In the genomic region with DNA sequence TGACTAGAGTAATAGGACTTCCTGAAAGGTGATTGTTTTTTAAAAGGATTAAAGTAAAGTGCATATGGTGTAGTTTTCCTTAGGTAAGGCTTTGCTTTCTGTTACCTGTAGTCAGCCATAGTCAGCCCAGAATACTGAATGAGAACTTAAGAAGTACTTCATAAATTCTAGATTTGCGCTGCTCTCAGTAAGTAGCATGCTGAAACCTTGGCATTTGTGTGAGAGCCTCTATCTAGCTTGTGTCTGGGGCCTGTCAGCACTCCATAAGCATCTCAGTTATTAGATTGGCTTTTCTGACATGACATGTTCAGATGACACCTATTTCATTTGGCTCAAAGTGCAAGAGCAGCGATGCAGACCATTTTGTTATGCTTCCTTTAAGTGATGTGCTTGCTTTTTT, we compare ENCODE assay signal across 31 mouse cellular contexts.
"Had no signal": no experiment of that assay in that cellular context is flagged by ENCODE, and none has a peak within 500 bp of the region (broad histone marks: within the 10 kb centered on the region; RNA-seq: fewer than 3 reads in every experiment).

No protein-coding gene starts in this region.

- H3K27me3 ChIP-seq: limb, embryonic 12.5 days; limb, embryonic 13.5 days; limb, embryonic 15.5 days; liver, embryonic 12.5 days; liver, embryonic 13.5 days; liver, embryonic 15.5 days; lung, embryonic 15.5 days; megakaryocyte, embryonic 14.5 days; midbrain, embryonic 12.5 days; midbrain, embryonic 15.5 days; neural tube, embryonic 12.5 days had no signal

- H3K4me2 ChIP-seq: limb, embryonic 12.5 days; limb, embryonic 13.5 days; limb, embryonic 15.5 days; liver, embryonic 11.5 days; liver, embryonic 12.5 days; liver, embryonic 13.5 days; liver, embryonic 15.5 days; lung, embryonic 14.5 days; lung, embryonic 15.5 days; midbrain, embryonic 12.5 days; midbrain, embryonic 15.5 days; neural tube, embryonic 12.5 days had no signal

- H3K9me3 ChIP-seq: limb, embryonic 15.5 days; liver, embryonic 12.5 days; liver, embryonic 13.5 days; liver, embryonic 15.5 days; lung, embryonic 15.5 days; megakaryocyte, embryonic 14.5 days; midbrain, embryonic 15.5 days had no signal

- H3K4me3 ChIP-seq: left cerebral cortex, adult 2 months; limb, embryonic 10.5 days; limb, embryonic 12.5 days; limb, embryonic 13.5 days; limb, embryonic 15.5 days; liver, embryonic 12.5 days; liver, embryonic 13.5 days; liver, embryonic 15.5 days; lung, embryonic 15.5 days; megakaryocyte, embryonic 14.5 days; midbrain, embryonic 10.5 days; midbrain, embryonic 12.5 days; midbrain, embryonic 15.5 days; myocyte; neural tube, embryonic 12.5 days had no signal

- H3K36me3 ChIP-seq: midbrain, embryonic 15.5 days had no signal

- ATAC-seq: liver, embryonic 12.5 days; liver, postnatal 0 days; lung, postnatal 0 days; midbrain, embryonic 15.5 days; midbrain, embryonic 16.5 days had no signal

- H3K27ac ChIP-seq: left cerebral cortex, adult 2 months; limb, embryonic 10.5 days; limb, embryonic 12.5 days; limb, embryonic 13.5 days; limb, embryonic 15.5 days; liver, embryonic 12.5 days; liver, embryonic 13.5 days; liver, embryonic 14.5 days; liver, embryonic 15.5 days; lung, embryonic 15.5 days; macrophage; midbrain, embryonic 10.5 days; midbrain, embryonic 12.5 days; midbrain, embryonic 15.5 days; neural tube, embryonic 12.5 days had no signal

- DNase-seq: left cerebral cortex, postnatal 4 days; liver; liver, embryonic 13.5 days; liver, postnatal 0 days; lung, adult 18-20 months; lung, adult 2 months; lung, embryonic 14.5 days; lung, postnatal 10 days; lung, postnatal 14 days; lung, postnatal 36 days; lung, postnatal 4 days; midbrain, embryonic 14.5 days had no signal

- H3K9ac ChIP-seq: limb, embryonic 12.5 days; limb, embryonic 13.5 days; limb, embryonic 15.5 days; liver, embryonic 12.5 days; liver, embryonic 13.5 days; liver, embryonic 14.5 days; liver, embryonic 15.5 days; liver, postnatal 0 days; lung, embryonic 14.5 days; lung, embryonic 15.5 days; midbrain, embryonic 12.5 days; midbrain, embryonic 15.5 days; neural tube, embryonic 12.5 days had no signal

- H3K4me1 ChIP-seq: limb, embryonic 10.5 days; limb, embryonic 13.5 days; limb, embryonic 15.5 days; liver, embryonic 13.5 days; midbrain, embryonic 12.5 days; midbrain, embryonic 15.5 days; neural tube, embryonic 12.5 days had no signal
